Mouse (Mus musculus) retina, adult 2 months (tissue): Measurements from ENCODE around the gene Ccdc30.
"Not testable (repeated sequence)": the region's sequence is repeated elsewhere in the genome, so short reads cannot be mapped to it uniquely, and the experiment has no call there.

Experiments used
- DNase-seq: peaks from one replicate; pipeline ENCODE4 v3.0.0-alpha.2; 2012; ENCODE audit warnings: low read depth, low spot score

The Ccdc30 gene

DNA sequence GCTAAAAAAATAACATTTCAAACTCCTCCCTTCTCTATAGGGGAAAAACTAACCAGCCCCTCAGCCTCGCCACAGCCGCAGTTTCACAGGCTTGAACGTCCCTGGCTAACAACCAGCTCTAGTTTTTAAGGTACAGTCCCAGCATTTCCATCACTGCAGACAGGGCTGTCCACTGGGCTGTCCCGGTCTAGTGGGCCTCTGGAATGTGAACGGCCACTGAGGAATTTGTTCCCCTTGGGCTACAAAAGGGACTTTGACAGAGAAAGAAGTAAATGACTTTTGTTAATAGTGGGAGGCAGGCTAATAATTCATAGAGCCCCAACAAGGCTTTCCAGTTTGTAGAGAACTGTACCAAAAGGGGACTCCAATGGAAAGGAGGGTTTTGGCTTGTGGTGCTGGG is 109.9 kb downstream of the Ccdc30 start:
- DNase-seq, result no peak

GRCm38 (mm10) chr4:119303291-119303690 is 112.0 kb downstream of the Ccdc30 start:
- no peak for DNase-seq

DNA sequence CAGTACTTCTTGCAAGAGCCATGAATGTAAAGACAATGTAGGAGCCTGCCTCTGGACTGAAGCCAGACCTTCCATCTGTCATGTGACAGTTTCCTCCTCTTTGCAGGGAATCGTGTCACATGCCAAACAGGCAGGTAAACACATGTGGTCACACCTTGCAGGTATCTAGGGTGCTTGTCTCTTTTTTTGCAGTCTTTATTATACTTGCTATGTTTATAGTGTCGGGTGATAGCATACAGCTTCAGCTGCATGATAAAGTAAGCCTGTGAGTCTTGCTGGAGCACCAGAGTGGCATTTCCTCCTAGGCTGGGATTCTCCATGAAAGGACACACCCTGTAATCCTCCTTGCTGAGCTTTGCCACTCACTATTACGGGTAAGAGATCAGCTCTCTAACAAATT is 113.5 kb downstream of the Ccdc30 start:
- DNase-seq, result no peak

DNA sequence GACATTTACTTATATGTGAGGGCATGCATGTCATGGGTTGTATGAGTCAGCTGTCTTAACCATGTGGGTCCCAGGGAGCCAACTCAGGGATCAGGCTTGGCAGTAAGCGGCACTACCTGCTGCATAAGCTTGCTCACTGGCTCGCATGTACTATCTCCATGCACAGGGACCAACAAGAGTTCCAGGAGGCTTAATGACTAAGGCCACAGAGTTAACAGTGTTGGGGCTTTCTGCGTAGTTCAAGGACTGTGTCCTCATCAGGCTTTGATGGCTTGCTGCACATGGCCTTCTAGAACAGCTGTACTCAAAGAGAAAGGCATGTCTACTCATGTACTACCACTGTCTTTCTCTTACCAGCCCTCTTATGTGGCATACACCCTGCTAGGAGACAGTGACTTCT is 114.6 kb downstream of the Ccdc30 start:
- DNase-seq, result no peak

GRCm38 (mm10) chr4:119297361-119297760 is 118.0 kb downstream of the Ccdc30 start:
- no peak for DNase-seq

GRCm38 (mm10) chr4:119295134-119295453 is 120.2 kb downstream of the Ccdc30 start:
- no peak for DNase-seq

GRCm38 (mm10) chr4:119294415-119295133 is 120.7 kb downstream of the Ccdc30 start, which contains the start of gene Ybx1:
Gene Ybx1 (minus strand): TSS chr4:119294604.
- peak; percentile 97 for DNase-seq

DNA sequence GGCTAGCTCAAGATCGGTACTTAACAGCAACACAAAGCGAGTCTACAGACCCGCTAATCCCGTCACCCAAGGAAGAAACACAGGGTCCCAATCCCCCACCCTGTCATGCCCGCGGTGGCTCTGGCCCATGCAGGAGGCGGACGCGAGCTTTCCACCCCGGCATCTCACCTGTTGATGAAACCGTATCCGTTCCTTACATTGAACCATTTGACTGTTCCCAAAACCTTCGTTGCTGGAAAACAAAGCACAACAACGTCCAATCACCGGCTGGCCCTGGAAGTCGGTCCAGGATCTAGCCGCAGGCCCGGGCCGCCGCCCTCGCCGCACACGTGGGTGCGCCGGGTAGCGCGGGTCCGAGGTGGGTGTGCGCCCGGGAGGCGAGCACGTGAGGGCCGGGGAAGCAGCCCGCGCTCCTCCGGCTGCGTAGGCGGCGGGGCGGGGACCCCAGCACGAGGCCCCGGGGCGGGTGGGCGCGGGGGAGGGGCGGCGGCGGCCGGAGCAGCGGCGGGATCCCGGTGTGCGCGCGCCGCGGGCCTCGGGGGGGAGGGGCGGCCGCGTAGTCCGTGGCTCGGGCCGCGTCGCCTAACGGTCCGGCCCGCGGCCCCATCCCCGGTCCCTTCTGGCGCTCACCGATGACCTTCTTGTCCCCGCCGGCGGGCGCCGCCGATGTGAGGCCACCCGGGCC is 121.6 kb downstream of the Ccdc30 start:
- DNase-seq, result no peak

GRCm38 (mm10) chr4:119292771-119293573 is 122.3 kb downstream of the Ccdc30 start:
- DNase-seq, result no peak

GRCm38 (mm10) chr4:119291921-119292320 is 123.4 kb downstream of the Ccdc30 start:
- DNase-seq, result no peak

GRCm38 (mm10) chr4:119285336-119285735 is 130.0 kb downstream of the Ccdc30 start:
- DNase-seq, result no peak

GRCm38 (mm10) chr4:119284861-119285260 is 130.5 kb downstream of the Ccdc30 start:
- DNase-seq, result no peak

DNA sequence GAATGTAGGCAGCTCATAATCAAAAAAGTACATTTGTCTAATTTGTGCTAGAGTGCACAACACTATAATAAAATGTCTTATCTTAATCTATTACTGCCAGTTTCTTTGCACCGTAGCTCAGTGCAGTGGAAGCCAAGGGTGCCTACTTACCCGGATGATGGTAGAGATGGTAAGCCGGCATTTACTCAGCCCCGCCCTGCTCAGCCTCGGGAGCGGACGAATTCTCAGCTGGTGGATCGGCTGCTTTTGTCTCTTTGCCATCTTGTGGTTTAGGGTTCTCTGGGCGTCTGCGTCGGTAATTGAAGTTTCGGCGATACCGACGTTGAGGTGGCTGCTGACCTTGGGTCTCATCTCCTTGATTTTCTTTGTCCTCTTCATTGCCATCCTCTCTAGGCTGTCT is 136.5 kb downstream of the Ccdc30 start:
- DNase-seq, result not testable (repeated sequence)

DNA sequence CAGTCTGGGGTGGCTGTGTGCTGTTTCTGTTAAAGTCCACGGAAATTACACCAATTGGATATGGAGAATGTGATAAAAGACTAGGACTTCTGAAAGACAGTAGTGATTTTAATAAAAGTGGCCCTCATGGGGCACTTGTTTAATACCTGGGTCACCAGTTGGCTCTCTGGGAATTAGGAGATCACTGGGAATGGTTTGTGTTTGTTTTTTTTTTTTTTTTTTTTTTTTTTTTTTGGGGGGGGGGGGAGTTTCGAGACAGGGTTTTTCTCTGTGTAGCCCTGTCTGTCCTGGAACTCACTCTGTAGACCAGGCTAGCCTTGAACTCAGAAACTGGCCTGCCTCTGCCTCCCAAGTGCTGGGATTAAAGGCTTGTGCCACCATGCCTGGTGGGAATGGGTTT is 139.6 kb downstream of the Ccdc30 start:
- DNase-seq, result no peak

- DNase-seq, result no peak
Measured at GRCm38 (mm10) chr4:119275226-119275625, 140.1 kb downstream of the Ccdc30 start.

DNA sequence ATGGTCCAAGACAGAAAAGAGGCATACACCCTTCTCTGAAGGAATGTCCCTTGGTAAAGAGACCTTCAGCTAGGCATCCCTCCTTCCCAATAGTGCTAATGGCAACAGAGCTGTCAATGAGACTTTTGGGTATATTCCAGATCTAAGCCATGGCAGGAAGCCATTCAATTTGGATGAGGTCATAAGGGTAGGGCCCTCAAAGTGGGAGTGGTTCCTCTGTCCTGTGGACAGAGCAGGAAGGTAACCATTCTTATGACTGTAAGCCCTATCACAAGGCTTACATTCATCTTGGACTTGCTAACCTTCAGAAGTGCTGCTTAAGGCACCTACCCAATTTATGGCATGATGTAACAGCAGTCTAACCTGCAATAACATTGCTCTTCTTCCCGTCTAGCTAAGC is 140.7 kb downstream of the Ccdc30 start:
- no peak for DNase-seq
